Mouse (Mus musculus) monocyte, adult 5-6 weeks (primary cell): ENCODE results near the gene Dock9. TPM values are rescaled to one million over a fixed set of nuclear protein-coding genes. Genes with fewer than 3 reads are reported as not detected.

Experiments used
- ATAC-seq: fragments of 153-309, 156-312 bp; replicated peaks from 2 replicates; pipeline ENCODE4 v1.8.0; 2017; ENCODE audit warnings: mild to moderate bottlenecking; ENCODE audit not compliant: low TSS enrichment, insufficient number of reproducible peaks, severe bottlenecking, poor library complexity, low FRiP score
- total RNA-seq: library from RNA; stranded (forward); fragments of 200-1000, 200-491, 200-594 nt; gene quantifications from 3 replicates; pipeline ENCODE4 v1.2.3, GENCODE M21; 2017

Dock9 gene
- 1.7 to 7.5 TPM (median 3.1 TPM) in 3 replicates for total RNA-seq

DNA sequence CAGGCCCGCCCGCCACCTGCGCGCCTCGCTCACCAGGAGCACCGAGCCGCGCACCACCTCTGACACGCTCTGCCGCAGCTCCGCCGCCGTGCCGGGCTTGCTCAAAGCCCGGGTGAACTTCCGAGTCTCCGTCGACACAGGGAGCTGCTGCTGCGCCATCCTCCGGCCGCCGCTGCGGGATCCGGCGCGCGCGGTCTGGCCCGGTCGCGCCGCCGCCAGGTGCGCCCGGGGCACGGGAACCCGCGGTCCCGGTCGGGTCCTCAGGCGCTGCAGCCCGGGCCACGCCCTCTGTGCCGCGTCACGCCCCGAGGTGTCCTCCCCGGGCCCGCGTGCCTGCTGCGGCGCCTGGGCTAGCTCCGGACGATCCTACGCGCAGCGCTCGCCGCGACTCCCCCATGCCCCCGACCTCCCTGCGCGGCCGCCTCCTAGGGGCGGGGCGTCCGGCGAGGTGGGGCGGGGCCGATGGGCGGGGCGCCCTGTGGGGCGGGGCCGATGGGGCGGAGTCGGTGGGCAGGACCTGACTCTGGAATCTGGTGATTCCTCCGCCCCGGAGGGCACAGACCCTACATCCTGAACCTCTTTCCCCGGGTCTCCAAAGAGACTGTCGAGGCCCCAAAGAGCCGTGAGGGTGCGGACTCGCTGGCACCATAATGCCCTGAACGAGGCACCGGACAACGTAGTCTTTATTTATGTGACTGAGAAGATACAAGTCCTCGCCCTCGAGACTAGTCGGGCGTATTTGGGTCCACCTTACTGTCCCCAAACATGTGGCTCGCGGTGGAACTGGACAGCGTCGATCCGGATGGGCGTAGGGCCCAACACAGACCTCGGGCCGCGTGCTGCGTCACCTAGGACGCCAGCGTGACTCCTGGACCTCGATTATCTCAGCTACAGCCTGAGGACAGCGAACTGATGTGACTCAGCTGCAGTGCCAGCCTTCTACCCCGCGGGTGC lies at the start of gene Dock9:
TSS of gene Dock9 (minus strand) at position 381 of the 954 bp plus-strand sequence.
- ATAC-seq: peak; percentile 52

DNA sequence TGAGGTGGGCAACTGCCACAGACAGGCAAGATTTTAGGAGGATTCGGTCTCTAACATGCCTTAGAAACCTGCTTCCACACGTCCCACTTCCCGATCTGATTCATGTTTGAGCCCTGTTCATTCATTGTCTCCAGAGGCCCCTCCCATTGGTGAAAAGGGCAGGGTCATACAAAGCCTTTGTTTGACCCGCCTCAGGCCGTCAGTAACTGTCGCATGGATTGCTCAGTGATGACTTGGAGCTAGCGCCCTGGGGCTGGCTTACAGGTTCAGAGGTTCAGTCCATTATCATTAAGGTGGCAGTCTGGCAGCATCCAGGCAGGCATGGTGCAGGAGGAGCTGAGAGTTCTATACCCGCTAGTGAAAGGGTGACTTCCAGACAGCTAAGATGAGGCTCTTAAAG lies 46.8 kb upstream of the Dock9 start:
- no peak for ATAC-seq

DNA sequence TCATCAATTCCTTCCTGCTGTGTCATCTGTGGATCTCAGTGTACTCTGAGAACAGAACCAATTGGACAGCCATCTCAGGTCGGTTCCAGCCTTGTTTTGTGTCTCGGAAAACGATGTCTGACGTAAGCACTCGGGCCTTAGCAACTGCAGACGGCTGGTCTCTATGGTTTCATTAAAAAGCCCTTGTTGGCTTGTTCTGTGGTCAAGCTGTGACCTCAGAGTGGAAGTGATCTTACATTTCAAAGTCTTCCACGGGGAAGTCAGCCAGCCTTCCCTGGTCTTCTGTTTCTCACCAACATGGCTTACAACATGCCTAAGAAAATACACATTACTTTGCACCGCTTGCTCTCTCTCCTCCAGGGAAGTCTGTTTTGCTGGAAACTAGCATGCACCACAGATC lies 42.6 kb upstream of the Dock9 start:
- no peak for ATAC-seq

DNA sequence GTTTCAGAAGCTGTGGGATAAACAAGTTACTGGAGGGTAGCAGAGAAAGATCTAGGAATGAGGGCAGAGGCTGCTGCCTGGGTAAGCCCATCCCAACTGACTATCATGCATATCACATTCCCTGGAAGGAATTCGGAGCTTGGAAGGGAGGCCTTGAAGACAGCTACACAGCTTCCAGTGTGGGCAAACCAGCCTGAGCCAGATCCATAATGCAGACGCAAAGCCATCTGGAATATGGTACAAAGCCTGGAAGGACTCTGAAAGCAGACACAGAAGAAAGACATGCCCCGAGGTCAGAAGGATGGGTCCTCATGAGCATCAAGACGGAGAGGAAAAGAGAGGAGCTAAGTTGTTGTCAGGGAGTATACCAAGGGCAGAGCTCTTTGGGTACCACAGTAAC lies 40.5 kb upstream of the Dock9 start:
- no peak for ATAC-seq

DNA sequence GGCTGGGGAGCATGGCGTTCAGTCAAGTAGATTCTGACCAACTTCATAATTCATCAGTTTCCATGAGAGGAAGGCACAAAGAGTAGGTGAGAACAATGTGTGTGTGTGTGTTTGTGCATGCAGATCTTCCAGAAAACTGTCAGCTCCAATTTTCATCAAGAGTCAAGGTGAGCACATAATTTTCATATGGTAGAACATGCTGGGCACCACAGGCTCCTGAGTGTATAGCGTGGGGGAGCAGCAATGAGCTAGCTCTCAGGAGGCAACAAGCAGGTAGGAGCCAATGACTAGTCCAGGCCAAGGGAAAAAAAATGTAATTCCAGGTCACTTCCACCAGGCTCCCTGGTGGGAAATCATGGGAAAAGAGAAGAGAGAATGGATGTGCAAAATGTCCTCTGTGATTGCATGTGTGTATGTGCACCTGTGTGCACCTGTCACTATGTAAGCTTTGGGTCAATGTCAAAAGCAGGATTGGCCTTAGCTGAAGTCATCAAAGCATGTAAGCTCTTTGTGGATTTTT lies 35.4 kb upstream of the Dock9 start:
- no peak for ATAC-seq

DNA sequence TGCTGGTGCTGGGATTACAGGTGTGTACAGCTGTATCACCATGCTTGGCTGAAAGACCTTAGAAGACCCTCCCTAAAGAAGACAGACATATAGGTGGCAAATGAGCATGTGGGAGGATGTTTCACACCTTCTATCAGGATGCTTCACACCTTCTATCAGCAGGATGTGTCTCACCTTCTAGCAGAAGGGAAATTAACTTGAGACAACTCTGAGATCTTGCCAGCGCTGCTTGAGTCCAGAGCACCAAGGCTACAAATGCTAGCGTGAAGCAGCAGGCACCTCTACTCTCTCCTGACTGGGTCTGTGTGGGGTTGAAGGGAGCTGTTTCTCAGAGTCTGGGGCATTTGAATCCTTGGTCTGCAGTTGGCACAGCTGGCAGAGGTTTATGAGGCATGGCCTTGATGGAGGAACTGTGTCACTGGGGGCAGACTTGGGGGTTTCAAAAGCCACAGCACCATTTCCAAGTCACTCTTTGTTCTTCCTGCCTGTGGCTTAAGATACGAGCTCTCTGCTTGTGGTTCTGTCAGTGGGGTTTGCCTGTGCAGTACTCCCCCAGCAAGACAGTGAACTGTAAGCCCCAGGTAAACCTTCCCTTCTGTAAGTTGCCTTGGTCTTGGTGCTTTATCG lies 32.3 kb upstream of the Dock9 start:
- ATAC-seq: no peak

DNA sequence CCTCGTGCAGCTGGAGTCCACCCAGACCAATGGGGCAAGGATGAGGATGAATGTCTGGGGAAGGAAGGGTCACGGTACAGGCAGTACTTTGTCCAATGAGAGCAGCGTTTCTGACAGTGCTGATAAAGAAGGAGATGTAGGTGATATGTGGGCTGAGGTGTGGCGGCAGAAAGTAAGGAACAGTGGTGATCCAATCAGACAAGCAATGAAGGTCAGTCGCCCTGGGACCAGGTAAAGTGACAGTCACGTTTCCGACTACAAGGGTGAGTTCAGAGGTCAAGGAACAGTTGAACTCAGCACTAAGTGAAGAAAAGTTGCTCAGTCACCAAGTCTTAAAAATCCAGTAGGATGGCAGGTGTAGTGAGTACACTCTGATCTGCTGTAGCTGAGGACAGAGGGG lies 29.5 kb upstream of the Dock9 start:
- ATAC-seq: no peak

DNA sequence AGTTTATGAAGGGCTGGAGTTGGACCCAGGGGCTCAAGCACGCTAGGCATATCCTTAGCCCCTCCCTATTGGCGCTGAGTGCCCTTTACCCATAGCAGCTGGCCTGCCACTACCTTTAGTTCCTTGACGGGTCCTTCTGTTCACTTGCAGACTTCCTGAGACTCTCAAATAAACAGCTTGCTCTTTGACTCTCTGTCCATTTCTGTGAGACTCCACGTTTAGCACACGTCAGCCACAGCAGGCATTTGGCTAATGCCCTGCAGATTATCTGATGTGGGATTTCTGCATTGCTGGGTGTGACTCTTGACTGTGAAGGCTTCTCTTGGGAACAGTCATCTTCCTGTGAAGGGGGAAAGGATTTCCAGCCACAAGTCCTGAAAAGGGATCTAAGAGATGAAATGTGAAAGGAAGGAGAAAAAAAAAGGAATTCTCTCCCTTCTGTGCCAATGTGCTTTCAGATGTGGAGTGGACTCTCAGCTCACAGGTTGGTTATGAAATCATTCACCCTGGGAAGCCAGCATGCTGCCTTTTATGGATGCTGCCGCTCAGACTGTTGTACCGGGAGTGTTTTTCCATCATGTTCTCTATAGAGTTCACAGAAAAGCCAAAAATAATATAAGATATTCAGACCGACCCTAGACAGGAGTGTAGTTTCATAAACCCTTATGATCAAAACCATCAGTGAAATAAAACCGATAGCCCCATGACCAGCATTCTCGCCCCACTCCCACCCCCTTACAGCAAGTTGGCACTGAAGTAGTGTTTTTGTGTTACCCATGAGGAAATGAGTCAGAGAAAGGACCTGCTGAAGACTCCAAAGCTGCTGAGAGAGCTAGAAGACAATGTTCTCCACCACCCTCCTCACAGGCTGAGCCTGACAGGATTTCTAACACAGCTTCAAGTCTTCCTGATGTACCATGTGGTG lies 28.1 kb upstream of the Dock9 start:
- ATAC-seq: no peak

DNA sequence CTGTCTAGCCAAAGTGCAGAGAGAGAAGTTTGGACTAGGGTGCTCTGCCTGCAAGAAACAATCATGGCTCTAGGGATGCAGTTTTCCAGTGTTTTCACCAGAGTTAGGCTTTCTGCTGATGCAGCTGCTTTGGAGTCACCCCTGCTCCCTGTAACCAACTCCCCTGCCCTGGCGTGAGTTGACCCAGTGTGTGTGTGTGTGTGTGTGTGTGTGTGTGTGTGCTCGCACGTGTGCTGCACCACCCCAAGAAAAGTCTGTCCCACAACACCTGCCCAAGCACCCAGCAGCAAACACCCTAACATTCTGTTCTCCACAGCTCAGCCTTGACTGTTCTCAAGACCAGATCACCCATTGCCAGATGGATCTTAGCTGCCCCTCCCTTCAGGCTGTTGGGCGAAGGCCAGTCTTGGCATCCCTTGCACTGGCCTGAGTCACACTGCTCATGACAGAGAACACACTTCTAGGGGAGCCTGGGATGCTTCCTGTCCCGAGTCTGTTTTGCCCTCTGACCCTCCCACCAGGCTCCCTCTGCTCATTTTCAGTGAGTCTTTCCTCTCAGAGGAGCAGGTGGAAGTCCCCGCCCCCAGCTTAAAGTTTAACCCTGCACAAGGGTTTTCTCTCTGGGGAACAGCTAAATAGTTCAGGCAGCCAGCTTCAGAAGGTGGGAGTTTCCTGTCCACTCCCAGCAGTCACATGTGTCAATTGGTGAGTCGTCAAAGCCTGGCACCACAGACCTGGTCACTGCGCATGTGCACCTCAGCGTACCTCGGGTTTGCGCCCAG lies 26.9 kb upstream of the Dock9 start:
- ATAC-seq: no peak

DNA sequence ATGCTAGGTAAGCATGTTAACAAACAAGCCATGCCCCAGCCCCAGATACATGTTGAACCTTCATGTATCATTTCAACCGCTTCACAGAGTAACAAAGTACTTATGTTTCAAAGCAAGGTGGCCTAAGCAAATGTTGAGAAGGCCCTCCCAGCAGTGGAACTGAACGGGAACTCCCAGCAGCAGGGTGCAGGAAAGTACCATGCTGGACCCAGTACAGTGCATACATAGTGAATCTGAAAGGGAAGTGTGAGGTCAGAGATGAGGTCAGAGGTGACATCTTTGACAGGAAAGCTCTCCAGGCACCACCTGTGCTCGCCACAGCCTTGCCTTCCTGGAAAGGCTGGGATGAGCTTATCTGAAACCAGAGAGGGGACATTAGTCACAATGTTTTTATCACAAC lies 25.4 kb upstream of the Dock9 start:
- ATAC-seq: no peak

DNA sequence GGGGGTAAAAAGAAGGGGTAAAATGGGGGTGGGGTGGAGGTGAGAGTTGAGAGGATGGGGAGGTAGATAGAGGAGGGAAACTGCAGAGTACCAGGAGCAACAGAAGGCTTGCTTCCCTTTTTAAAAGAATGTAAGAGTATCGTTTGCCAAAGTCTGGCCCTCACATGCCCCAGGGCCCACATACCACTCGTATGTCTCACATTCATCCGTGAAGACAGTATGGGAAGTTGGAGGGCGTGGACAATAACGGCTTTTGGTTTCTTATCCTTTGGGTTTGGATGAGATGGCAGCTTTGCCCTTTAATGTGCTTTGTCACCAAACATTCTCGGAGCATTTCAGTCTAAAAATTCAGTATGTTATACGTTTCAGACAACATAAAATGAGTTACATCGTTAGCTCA lies 24.9 kb upstream of the Dock9 start:
- no peak for ATAC-seq

DNA sequence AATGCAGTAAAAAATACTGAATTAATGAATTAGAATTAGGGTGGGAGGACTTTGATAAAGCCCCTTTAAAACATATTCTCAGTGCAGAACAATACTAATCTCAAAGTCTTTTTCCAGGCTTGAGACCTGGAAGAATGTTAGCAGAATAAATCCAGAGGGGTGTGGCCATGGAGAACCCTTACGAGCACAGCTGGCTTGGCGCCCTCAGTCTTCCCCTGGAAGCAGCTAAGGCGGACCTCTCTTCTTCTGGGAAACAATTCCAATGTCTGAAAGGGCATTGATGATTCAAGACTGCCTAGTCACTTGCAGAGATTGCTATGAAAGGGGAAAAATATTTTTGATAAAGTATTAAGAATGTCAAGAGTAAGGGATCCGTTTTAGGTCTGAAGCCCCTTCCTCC lies 9.2 kb upstream of the Dock9 start:
- ATAC-seq: no peak

DNA sequence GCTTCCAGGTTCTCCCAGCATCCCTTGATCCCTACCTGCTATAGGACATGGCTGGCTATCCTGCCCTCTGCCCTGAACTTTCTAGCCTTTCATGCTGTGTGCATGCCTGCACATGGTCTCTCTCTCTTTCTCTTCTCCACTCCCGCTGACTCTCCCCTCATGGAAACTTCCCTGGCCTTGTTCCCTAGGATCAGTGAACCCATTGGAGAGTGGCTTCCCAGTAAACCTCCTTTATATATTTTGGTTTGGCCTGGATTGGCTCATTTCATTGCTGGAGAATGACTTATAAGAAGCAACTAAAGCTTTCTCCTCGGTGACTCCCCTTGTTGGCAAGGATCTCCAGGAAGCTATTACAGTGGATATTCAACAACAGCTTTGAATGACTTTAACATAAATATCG lies 8.7 kb upstream of the Dock9 start:
- no peak for ATAC-seq

DNA sequence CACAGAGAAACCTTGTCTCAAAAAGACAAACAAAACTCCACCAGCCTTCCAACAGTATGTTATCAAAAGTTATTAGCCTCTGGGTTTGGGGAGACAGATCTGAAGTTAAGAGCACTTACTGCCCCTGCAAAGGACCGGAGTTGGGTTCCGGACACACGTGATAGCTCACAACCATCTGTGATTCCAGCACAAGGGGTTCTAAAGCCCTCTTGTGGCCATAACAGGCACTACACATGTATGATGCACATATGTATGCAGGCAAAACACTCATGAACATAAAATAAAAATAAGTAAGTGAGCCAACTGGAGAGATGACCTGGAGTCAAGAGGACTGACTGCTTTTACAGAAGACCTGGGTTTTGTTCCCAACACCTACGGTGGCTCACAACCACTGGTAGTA lies 6.8 kb upstream of the Dock9 start:
- ATAC-seq: 0 out of 2 replicates have a peak, but pooled peaks have one; percentile 35

DNA sequence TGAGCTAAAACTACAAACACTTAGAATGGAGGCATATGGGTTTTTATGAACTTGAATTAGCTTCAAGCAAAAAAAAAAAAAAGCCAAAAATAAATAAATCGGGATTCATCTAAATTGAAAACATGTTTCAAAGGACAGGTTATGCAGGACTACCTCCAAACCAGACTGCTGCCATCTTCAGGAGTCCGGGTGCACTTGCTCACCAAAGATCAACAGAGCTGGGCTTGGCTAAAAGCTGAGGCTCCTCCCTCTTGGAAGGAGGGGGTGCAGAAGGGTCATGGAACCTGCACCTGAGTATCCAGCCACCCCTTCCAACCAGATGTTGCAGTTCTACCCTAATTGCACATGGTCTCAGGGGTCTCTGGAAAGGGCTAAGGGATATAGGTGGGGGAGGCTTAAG lies 3.3 kb upstream of the Dock9 start:
- no peak for ATAC-seq

DNA sequence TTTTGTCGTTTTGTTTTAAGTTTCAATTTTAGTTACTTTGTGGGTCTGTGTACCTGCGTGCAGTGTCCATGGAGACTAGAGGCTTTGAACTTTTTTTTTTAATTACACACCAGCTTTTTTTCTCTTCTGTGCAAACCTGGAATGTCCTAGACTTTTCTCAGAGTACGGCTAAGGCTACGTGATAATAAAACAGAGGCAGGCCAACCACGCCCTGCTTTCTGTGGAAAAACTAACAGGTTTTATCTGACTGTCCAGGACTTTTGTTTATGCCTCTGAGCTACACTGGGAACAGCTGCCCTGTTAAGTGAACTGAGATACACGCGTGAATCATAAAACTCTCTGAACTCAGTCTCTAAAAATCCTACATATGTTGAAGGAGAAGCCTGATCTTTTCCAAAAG lies 1.5 kb upstream of the Dock9 start:
- no peak for ATAC-seq

DNA sequence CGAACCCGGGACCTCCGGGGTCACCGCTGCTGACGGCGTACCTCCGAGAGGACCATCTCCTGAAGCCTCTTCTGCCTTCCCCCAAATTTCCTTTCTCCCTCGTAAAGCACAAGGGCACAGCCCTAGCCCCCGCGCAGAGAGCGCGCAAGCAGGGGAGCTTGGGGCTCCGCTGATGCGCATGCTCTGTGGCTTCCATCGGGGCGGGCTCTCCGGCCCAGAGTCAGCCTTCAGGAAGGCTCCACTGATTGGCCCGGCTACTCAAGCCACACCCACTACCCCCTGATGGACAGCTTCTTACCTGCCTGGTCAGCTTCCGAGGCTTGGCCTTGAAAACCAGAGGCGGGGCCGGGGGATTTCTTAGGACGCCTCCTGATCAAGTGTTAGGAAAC lies 768 bp upstream of the Dock9 start:
- peak; percentile 72 for ATAC-seq
